Mouse (Mus musculus) small intestine, adult 2 months (tissue): ENCODE results near the gene Casp9. TPM values are rescaled to one million over a fixed set of nuclear protein-coding genes. Genes with fewer than 3 reads are reported as not detected.

Source experiments
- H3K27ac ChIP-seq: fragments of 200-500 bp; 2 replicates; pipeline ENCODE4 v1.5.1; 2012; ENCODE audit warnings: low read depth, low read length, control low read depth, inconsistent platforms; ENCODE audit not compliant: insufficient read depth
- H3K27me3 ChIP-seq: fragments of 200-500 bp; 2 replicates; pipeline ENCODE4 v1.6.1; 2012; ENCODE audit warnings: mild to moderate bottlenecking, moderate library complexity, low read length, inconsistent platforms; ENCODE audit not compliant: control insufficient read depth, insufficient read depth
- H3K36me3 ChIP-seq: fragments of 200-500 bp; 2 replicates; pipeline ENCODE4 v1.6.1; 2012; ENCODE audit warnings: mild to moderate bottlenecking, low read length, control low read depth, inconsistent platforms; ENCODE audit not compliant: control insufficient read depth, insufficient read depth
- H3K4me1 ChIP-seq: fragments of 200-500 bp; 2 replicates; pipeline ENCODE4 v1.6.1; 2012; ENCODE audit warnings: low read length, inconsistent platforms, mixed read lengths; ENCODE audit not compliant: control insufficient read depth, insufficient read depth, insufficient read length
- H3K4me3 ChIP-seq: fragments of 200-500 bp; 2 replicates; pipeline ENCODE4 v1.5.1; 2012; ENCODE audit warnings: low read depth, mild to moderate bottlenecking, control low read depth, inconsistent platforms, low read length, moderate library complexity
- CTCF ChIP-seq: fragments of 200-500 bp; IDR thresholded peaks from 2 replicates; pipeline ENCODE4 v1.5.1; 2012; ENCODE audit warnings: low read depth, mild to moderate bottlenecking, control low read depth, inconsistent platforms, low read length, moderate library complexity, mixed read lengths; ENCODE audit not compliant: insufficient replicate concordance, insufficient read length; ENCODE audit errors: extremely low read depth
- POLR2A ChIP-seq: fragments of 200-500 bp; IDR thresholded peaks from 2 replicates; pipeline ENCODE4 v1.6.1; 2012; ENCODE audit warnings: low read depth, mild to moderate bottlenecking, control low read depth, inconsistent platforms, low read length, moderate library complexity
- WGBS: fragments of 180-500 bp; shearing (Covaris S2); methylation state at CpG from one replicate; pipeline ENCODE4 v1.1.7; 2018; 5-methylcytosine and 5-hydroxymethylcytosine counted together
- polyA plus RNA-seq: library from polyadenylated mRNA; depleted of rRNA; stranded (reverse); fragments of >200 nt; gene quantifications from 2 replicates; pipeline ENCODE4 v1.2.3, GENCODE M21; 2012

Casp9 gene
- polyA plus RNA-seq, 1 experiment: 14.6 TPM

DNA sequence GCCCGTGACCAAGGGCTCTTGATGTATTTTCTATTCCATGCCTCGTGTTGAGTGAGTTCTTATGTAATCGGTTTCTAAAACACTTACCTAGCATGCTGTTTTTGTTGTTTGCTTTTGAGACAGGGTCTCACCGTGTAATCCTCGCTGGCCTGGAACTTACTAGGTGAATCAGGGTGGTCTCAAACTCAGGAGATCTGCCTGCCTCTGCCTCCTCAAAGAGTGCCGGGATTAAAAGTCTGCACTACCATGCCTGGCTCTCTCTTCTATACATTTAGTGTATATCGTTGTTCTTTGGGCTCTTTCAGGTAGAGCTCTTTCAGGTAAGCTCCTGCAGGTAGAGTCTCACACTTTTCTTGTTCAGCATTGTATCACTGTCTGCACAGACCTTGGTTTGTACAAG, 1.9 kb upstream of the Casp9 start:
- H3K36me3 ChIP-seq: peaks cover 5% of the 10 kb centered on the region
- TF ChIP-seq POLR2A (no peak), CTCF (no peak)
- H3K4me3 ChIP-seq: no peak overlapping the region
- WGBS: 84% methylated on average over 7 of the region's 7 CpGs
- H3K27ac ChIP-seq: no peak overlapping the region; the same call in 1 of the 2 replicates
- no peaks in the 10 kb centered on the region for H3K27me3 ChIP-seq
- peaks cover 11% of the 10 kb centered on the region; the same call in 1 of the 2 replicates for H3K4me1 ChIP-seq

DNA sequence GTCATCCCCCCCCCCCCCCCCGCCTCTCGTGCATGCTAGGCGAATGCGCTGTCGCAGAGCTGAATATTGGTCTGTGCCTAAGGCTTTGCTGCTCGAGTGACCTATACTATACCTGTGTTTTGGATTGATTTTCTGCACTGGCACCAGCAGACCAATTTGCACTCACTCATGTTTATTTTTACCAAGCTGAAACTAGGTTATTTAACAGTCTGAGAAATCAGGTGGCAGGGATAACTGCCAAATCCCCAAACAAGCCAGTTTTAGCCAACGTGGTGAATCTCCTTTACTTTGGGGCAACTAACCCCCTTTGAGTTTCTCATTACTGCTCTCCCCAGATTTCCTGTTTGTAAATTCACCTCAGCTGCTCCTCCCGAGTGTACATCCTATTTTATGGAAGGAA, 1.5 kb upstream of the Casp9 start:
- WGBS: 77% methylated on average over 8 of the region's 8 CpGs
- no peaks in the 10 kb centered on the region for H3K27me3 ChIP-seq
- H3K4me3 ChIP-seq: no peak overlapping the region
- H3K36me3 ChIP-seq: peaks cover 8% of the 10 kb centered on the region
- TF ChIP-seq POLR2A: no peak
- H3K27ac ChIP-seq: no peak overlapping the region
- H3K4me1 ChIP-seq: peaks cover 10% of the 10 kb centered on the region; the same call in 1 of the 2 replicates

DNA sequence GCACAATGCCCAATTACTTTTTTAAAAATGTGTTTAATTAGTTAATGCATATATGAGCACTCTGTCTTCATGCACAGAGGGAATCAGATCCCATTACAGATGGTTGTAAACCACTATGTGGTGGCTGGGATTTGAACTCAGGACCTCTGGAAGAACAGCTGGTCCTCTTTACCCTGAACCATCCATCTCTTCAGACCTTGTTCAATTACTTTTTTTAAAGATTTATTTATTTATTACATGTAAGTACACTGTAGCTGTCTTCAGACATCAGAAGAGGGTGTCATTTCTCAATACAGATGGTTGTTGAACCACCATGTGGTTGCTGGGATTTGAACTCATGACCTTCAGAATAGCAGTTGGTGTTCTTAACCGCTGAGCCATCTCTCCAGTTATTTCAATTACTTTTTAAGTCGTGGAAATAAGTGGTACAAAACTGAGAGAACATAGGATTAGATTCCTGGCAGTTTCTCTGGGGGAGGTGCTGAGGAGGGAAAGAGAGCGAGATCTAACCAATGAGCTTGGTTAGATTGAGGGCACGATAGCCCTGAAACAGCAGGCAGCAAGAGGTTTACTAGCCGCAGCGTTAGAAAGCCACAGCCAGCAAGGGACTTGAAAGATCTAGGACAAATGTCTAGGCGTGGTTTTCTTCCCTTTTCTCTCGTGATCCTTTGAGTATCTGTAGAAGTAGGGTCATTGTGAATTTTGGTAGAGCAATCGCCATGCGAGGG, 694 bp upstream of the Casp9 start:
- H3K4me1 ChIP-seq: peaks cover 9% of the 10 kb centered on the region; the same call in 1 of the 2 replicates
- WGBS: 10% methylated on average over 10 of the region's 10 CpGs
- no peaks in the 10 kb centered on the region for H3K27me3 ChIP-seq
- peak overlapping the region; percentile 88 for H3K4me3 ChIP-seq
- peak overlapping the region; percentile 80 for H3K27ac ChIP-seq
- TF ChIP-seq POLR2A: no peak
- TF ChIP-seq CTCF: no peak
- peaks cover 13% of the 10 kb centered on the region for H3K36me3 ChIP-seq

- 2% methylated on average over 5 of the region's 5 CpGs for WGBS
- TF ChIP-seq CTCF (no peak), POLR2A (no peak)
- peak overlapping the region; percentile 95 for H3K27ac ChIP-seq
Measured at GRCm38 (mm10) chr4:141794152-141794535, 732 bp downstream of the Casp9 start.

GRCm38 (mm10) chr4:141796356-141796755, 2.9 kb downstream of the Casp9 start:
- 87% methylated on average over 7 of the region's 7 CpGs for WGBS
- TF ChIP-seq CTCF (no peak), POLR2A (no peak)
- Histone ChIP-seq H3K27ac (no peak overlapping the region), H3K27me3 (no peaks in the 10 kb centered on the region), H3K36me3 (peaks cover 11% of the 10 kb centered on the region), H3K4me1 (peaks cover 7% of the 10 kb centered on the region; the same call in 1 of the 2 replicates), H3K4me3 (no peak overlapping the region)

More at GRCm38 (mm10) chr4:141794152-141794535, 732 bp downstream of the Casp9 start:
- H3K27me3 ChIP-seq: no peaks in the 10 kb centered on the region
- peak overlapping the region; percentile 88 for H3K4me3 ChIP-seq
- H3K4me1 ChIP-seq: peaks cover 9% of the 10 kb centered on the region; the same call in 1 of the 2 replicates
- peaks cover 11% of the 10 kb centered on the region for H3K36me3 ChIP-seq

DNA sequence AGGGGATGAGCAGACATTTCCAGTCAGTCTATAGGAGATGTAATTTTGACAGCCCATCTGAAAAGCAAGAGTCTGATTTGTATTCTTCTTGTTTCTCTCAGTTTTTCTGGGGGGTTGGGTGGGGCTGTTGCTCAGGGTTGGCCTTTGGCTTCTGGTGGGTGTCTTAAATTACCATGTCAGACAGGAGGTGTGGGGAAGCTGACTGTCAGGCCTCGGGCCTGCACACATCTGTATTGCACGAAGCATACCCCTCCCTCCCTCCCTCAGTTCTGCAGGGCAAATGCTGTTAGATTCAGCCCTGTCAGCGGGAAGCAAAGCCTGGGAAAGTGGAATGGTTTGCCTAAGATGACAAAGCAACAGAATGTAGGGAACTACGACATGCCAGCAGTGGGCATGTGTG, 3.5 kb downstream of the Casp9 start:
- peaks cover 11% of the 10 kb centered on the region for H3K36me3 ChIP-seq
- peaks cover 7% of the 10 kb centered on the region; the same call in 1 of the 2 replicates for H3K4me1 ChIP-seq
- WGBS: 90% methylated on average over 4 of the region's 4 CpGs
- H3K27ac ChIP-seq: no peak overlapping the region
- H3K27me3 ChIP-seq: no peaks in the 10 kb centered on the region
- no peak overlapping the region for H3K4me3 ChIP-seq
- TF ChIP-seq CTCF (no peak), POLR2A (no peak)

DNA sequence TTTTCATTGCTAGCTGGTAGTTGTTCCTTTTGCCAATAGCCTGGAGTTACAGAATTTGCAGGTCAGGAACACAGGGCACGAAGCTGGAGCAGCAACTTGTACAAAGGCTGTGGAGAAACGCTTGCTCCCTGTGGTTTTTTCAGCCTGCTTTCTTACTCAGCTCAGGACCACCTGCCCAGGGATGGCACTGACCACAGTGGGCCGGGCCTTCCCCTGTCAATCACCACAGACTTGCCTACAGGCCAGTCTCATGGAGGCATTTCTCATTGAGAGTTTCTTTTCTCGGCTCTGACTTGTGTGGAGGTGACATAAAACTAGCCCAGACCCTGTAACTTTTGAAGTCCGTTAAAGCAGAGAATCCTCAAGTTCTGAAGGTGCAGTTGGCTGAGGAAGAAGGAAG, 4.1 kb downstream of the Casp9 start:
- H3K27me3 ChIP-seq: no peaks in the 10 kb centered on the region
- H3K36me3 ChIP-seq: peaks cover 11% of the 10 kb centered on the region
- H3K4me1 ChIP-seq: peaks cover 7% of the 10 kb centered on the region; the same call in 1 of the 2 replicates
- WGBS: 91% methylated on average over 5 of the region's 5 CpGs
- TF ChIP-seq POLR2A: no peak
- no peak for TF ChIP-seq CTCF
- H3K4me3 ChIP-seq: no peak overlapping the region
- H3K27ac ChIP-seq: no peak overlapping the region
